Mouse (Mus musculus): ENCODE data around the gene Opn4. TPM values are rescaled to one million over a fixed set of nuclear protein-coding genes. Genes with fewer than 3 reads are reported as not detected.

Gene Opn4
- polyA plus RNA-seq, 1 experiment from 2014 or later: 0.39 TPM

Other genes starting within 250 kb of the Opn4 start
- gene Fam25c, start 244.7 kb downstream of the Opn4 start, polyA plus RNA-seq (2015; fragmentation: Nextera tagmentation; extraction: Ambion mirVana): 0.86 and 1.1 TPM in 2 replicates
- 7.0 and 9.0 TPM in 2 replicates for gene Sncg, start 225.4 kb downstream of the Opn4 start, polyA plus RNA-seq (2015; fragmentation: Nextera tagmentation; extraction: Ambion mirVana)
- gene Mmrn2, start 224.7 kb downstream of the Opn4 start, polyA plus RNA-seq (2015; fragmentation: Nextera tagmentation; extraction: Ambion mirVana): 19.0 and 20.9 TPM in 2 replicates
- 24.9 and 38.5 TPM in 2 replicates for gene Bmpr1a, start 96.8 kb downstream of the Opn4 start, polyA plus RNA-seq (2015; fragmentation: Nextera tagmentation; extraction: Ambion mirVana)
- not detected in 2 replicates for gene 9230112D13Rik, start 77.3 kb downstream of the Opn4 start, polyA plus RNA-seq (2015; fragmentation: Nextera tagmentation; extraction: Ambion mirVana)
- 2.2 and 2.3 TPM in 2 replicates for gene Ldb3, start 11.5 kb downstream of the Opn4 start, polyA plus RNA-seq (2015; fragmentation: Nextera tagmentation; extraction: Ambion mirVana)
- gene Wapl, start 73.8 kb upstream of the Opn4 start, polyA plus RNA-seq (2015; fragmentation: Nextera tagmentation; extraction: Ambion mirVana): 20.8 and 23.8 TPM in 2 replicates
- 0.80 and 0.89 TPM in 2 replicates for gene Grid1, start 220.0 kb upstream of the Opn4 start, polyA plus RNA-seq (2015; fragmentation: Nextera tagmentation; extraction: Ambion mirVana)